Mouse (Mus musculus): ENCODE measurements at regions not wholly inside any gene's neighbourhood (a gene's known extent, or its start where the extent isn't known, plus 50 kb on each side); places are given as distances from the start of the nearest gene placed in this dataset.

GRCm38 (mm10) chr13:107812014-107812413, 232.2 kb upstream of the Smim15 start:
- Histone ChIP-seq H3K27ac (no peak overlapping the region), H3K4me3 (no peak overlapping the region)
- DNase-seq (ENCODE audit: extremely low spot score in 1 of 2, low spot score in 2 of 2): no peak
- TF ChIP-seq CTCF (IDR thresholded peaks at IDR 0.05): no peak
- intact Hi-C loops (cut with DNase I): no loop called here

GRCm38 (mm10) chr13:107810802-107811192, 233.4 kb upstream of the Smim15 start:
- Histone ChIP-seq H3K27ac (peak overlapping the region; percentile 40; the same call in 1 of the 2 replicates), H3K4me3 (no peak overlapping the region)
- no peak for TF ChIP-seq CTCF (IDR thresholded peaks at IDR 0.05)
- intact Hi-C loops (cut with DNase I): no loop called here
- no peak for DNase-seq (ENCODE audit: extremely low spot score in 1 of 2, low spot score in 2 of 2)

DNA sequence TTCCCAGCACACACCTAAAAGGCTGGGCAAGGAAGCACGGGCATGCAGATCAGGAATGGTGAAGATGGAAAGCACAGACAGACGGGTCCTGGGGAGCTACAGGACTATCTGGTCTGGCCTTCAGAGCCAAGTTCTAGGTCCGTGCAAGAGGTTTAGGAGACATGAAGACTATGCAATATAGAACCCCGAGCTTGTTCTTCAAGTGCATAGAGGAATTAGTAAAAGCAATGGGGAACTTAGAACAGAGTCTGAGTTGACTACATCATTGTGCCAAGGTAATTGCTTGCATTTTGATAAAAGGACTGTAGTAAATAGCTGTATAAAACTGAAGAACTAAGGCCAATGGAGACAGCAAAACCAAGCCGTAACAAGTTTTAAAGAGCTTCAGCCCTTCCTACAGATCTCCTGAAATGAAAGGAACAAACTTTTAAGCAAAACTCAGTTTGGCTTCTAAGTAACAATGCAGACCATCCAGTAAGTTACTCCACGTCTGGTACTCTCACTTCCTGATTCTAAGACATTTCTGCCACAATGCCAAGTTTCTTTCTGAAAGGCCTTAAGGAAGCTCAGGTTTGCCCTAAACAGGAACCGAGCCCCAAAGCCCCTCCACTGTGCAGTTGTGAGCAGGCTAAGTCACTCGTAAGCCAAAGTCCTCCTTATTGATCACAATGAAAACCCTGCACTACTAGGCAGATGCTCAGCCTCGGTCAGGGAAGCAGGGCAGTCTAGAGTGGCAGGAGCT, 234.0 kb upstream of the Smim15 start:
- intact Hi-C loops (cut with DNase I): no loop called here
- no peak for TF ChIP-seq CTCF (IDR thresholded peaks at IDR 0.05)

GRCm38 (mm10) chr13:107808961-107809360, 235.3 kb upstream of the Smim15 start:
- Histone ChIP-seq H3K4me3 (no peak overlapping the region), H3K27ac (no peak overlapping the region)
- intact Hi-C loops (cut with DNase I): no loop called here
- TF ChIP-seq CTCF (IDR thresholded peaks at IDR 0.05): no peak
- no peak for DNase-seq (ENCODE audit: extremely low spot score in 1 of 2, low spot score in 2 of 2)

More for the DNA sequence above, 234.0 kb upstream of the Smim15 start:
- peak overlapping the region; percentile 40; the same call in 1 of the 2 replicates for H3K27ac ChIP-seq
- no peak overlapping the region for H3K4me3 ChIP-seq
- no peak for DNase-seq (ENCODE audit: extremely low spot score in 1 of 2, low spot score in 2 of 2)

DNA sequence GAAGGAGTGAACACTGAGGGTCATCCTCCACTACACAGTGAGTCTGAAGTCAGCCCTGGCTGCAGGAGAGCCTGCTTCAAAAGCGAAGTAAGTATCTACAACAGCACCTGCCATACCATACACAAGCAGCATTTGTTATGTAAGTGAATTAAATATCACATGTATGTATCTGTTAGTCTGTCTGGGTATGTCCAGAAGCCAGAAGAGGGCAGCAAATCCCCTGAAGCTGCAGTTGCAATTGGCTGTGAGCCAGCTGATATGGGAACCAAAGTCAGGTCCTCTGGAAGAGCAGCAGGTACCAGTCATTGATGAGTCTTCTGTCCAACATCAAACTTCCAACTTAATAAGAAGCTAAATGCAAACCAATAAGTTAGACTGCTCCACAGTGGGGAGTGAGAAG, 239.8 kb upstream of the Smim15 start:
- DNase-seq (ENCODE audit: extremely low spot score in 1 of 2, low spot score in 2 of 2): no peak
- Histone ChIP-seq H3K4me3 (no peak overlapping the region), H3K27ac (no peak overlapping the region)
- intact Hi-C loops (cut with DNase I): no loop called here
- peak; percentile 26 for TF ChIP-seq CTCF (IDR thresholded peaks at IDR 0.05)

GRCm38 (mm10) chr13:107799199-107799945, 244.9 kb upstream of the Smim15 start:
- Histone ChIP-seq H3K4me3 (no peak overlapping the region), H3K27ac (no peak overlapping the region)
- intact Hi-C loops (cut with DNase I): no loop called here
- TF ChIP-seq CTCF (IDR thresholded peaks at IDR 0.05): no peak
- DNase-seq (ENCODE audit: extremely low spot score in 1 of 2, low spot score in 2 of 2): no peak

DNA sequence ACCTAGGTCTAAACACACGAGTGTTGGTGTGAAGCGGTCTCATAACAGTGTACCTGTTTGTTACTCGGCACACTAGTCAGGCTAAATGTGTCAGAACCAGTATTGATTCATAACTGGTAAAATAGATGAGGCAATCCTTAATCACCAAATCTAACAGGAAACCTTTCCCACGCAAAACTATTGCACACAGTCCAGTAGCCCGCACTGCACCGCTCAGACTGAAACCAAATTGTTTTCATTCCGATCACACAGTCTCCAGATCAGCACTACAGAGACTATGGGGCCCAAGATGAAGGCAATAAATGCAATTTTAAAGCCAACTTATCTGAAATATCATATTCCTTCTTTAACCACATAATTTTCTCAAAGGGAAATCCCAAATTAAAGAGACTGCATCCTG, 246.1 kb upstream of the Smim15 start:
- no peak overlapping the region for H3K27ac ChIP-seq
- intact Hi-C loops (cut with DNase I): no loop called here
- DNase-seq (ENCODE audit: extremely low spot score in 1 of 2, low spot score in 2 of 2): no peak
- no peak overlapping the region for H3K4me3 ChIP-seq
- no peak for TF ChIP-seq CTCF (IDR thresholded peaks at IDR 0.05)

GRCm38 (mm10) chr13:107795516-107795915, 248.7 kb upstream of the Smim15 start:
- intact Hi-C loops (cut with DNase I): no loop called here
- no peak overlapping the region for H3K27ac ChIP-seq
- no peak for TF ChIP-seq CTCF (IDR thresholded peaks at IDR 0.05)
- no peak for DNase-seq (ENCODE audit: extremely low spot score in 1 of 2, low spot score in 2 of 2)
- H3K4me3 ChIP-seq: no peak overlapping the region

- TF ChIP-seq CTCF (IDR thresholded peaks at IDR 0.05): no peak
- H3K27ac ChIP-seq: no peak overlapping the region
- no peak overlapping the region for H3K4me3 ChIP-seq
- DNase-seq (ENCODE audit: extremely low spot score in 1 of 2, low spot score in 2 of 2): no peak
- intact Hi-C loops (cut with DNase I): no loop called here
These were observed 252.5 kb upstream of the Smim15 start for GRCm38 (mm10) chr13:107791770-107792169.

- no peak for TF ChIP-seq CTCF (IDR thresholded peaks at IDR 0.05)
- intact Hi-C loops (cut with DNase I): no loop called here
These were observed 259.3 kb upstream of the Smim15 start for GRCm38 (mm10) chr13:107784971-107785370.

DNA sequence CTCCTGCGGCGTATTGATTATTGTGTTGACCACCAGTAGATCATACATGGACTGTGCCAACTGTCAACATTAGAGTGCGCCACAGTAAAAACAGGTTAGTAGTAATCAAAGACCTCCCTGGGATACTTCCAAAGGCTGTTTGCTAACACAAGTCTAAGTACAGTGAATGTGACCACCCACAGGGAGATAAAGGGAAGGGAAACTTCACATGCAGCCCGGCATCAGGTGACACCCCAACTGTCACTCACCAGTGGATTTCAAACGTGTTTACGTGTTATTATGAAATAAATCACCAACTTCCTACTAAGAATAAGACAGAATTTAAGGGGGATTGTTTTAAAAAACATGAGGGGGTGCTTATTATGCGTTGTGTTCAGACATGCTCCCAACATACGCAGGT, 262.5 kb upstream of the Smim15 start:
- intact Hi-C loops (cut with DNase I): no loop called here
- no peak overlapping the region for H3K4me3 ChIP-seq
- DNase-seq (ENCODE audit: extremely low spot score in 1 of 2, low spot score in 2 of 2): no peak
- no peak for TF ChIP-seq CTCF (IDR thresholded peaks at IDR 0.05)
- no peak overlapping the region for H3K27ac ChIP-seq

More at GRCm38 (mm10) chr13:107784971-107785370, 259.3 kb upstream of the Smim15 start:
- Histone ChIP-seq H3K27ac (no peak overlapping the region), H3K4me3 (no peak overlapping the region)
- no peak for DNase-seq (ENCODE audit: extremely low spot score in 1 of 2, low spot score in 2 of 2)

DNA sequence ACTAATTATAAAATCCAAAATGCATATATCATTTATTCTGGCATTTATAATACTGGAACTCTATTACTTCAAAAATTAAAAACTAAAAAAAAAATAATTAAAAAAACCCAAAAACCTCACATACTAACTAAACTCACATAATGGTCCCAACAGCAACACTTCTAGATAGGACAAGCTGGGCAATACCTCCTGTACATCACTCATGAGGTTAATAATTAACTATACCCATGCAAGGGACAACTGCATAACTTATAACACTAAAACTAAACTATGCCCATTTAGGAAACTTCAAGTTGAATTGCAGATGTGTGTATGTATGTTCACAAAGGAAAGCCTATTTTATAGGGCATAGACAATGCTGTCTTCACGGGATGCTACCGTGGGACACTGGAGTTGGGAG, 263.0 kb upstream of the Smim15 start:
- no peak for TF ChIP-seq CTCF (IDR thresholded peaks at IDR 0.05)
- intact Hi-C loops (cut with DNase I): no loop called here
- no peak overlapping the region for H3K4me3 ChIP-seq
- no peak for DNase-seq (ENCODE audit: extremely low spot score in 1 of 2, low spot score in 2 of 2)
- H3K27ac ChIP-seq: no peak overlapping the region

Data from left cerebral cortex, adult 2 months (tissue).